Mouse (Mus musculus) lung, postnatal 0 days (tissue): Measurements from ENCODE around the gene Slc16a14. TPM values are rescaled to one million over a fixed set of nuclear protein-coding genes. Genes with fewer than 3 reads are reported as not detected.
A peak's percentile ranks its signal among the peaks of the same experiment; 100 is the strongest.

Source experiments
- ATAC-seq: fragments of 200-750 bp; cut with Nextera tagmentation; 2 replicates; pipeline ENCODE4 v1.8.0; 2017; ENCODE audit warnings: moderate library complexity
- DNase-seq: peaks from one replicate; pipeline ENCODE4 v3.0.0-alpha.2; 2016; ENCODE audit warnings: low spot score
- H3K27ac ChIP-seq: fragments of 300-500 bp; sonication (generic); 2 replicates; pipeline ENCODE4 v1.5.1; 2014; ENCODE audit warnings: antibody characterized with exemption, mild to moderate bottlenecking, low read length, mixed read lengths
- H3K27me3 ChIP-seq: fragments of 300-500 bp; sonication (generic); replicated peaks from 2 replicates; pipeline ENCODE4 v1.6.1; 2014; ENCODE audit warnings: low read length, mixed read lengths; ENCODE audit not compliant: insufficient read depth
- H3K36me3 ChIP-seq: fragments of 300-500 bp; sonication (generic); 2 replicates; pipeline ENCODE4 v1.6.1; 2014; ENCODE audit warnings: low read length, mixed read lengths; ENCODE audit not compliant: insufficient read depth
- H3K4me1 ChIP-seq: fragments of 300-500 bp; sonication (generic); 2 replicates; pipeline ENCODE4 v1.6.1; 2014; ENCODE audit warnings: antibody characterized with exemption, low read depth, low read length, mixed read lengths; ENCODE audit not compliant: insufficient read depth
- H3K4me2 ChIP-seq: fragments of 300-500 bp; sonication (generic); replicated peaks from 2 replicates; pipeline ENCODE4 v1.6.1; 2014; ENCODE audit warnings: low read depth, mild to moderate bottlenecking, low read length, moderate library complexity, mixed read lengths
- H3K4me3 ChIP-seq: fragments of 300-500 bp; sonication (generic); 2 replicates; pipeline ENCODE4 v1.5.1; 2014; ENCODE audit warnings: low read depth, low read length
- H3K9ac ChIP-seq: fragments of 300-500 bp; sonication (generic); replicated peaks from 2 replicates; pipeline ENCODE4 v1.6.1; 2014; ENCODE audit warnings: low read depth, mild to moderate bottlenecking
- H3K9me3 ChIP-seq: fragments of 300-500 bp; sonication (generic); 2 replicates; pipeline ENCODE4 v1.6.1; 2016; ENCODE audit warnings: low read length, mixed read lengths
- CTCF ChIP-seq: IDR thresholded peaks from 2 replicates; pipeline ENCODE4 v1.5.1; 2016; ENCODE audit warnings: antibody characterized with exemption, mild to moderate bottlenecking
- EP300 ChIP-seq: IDR thresholded peaks from 2 replicates; pipeline ENCODE4 v1.6.1; 2016; ENCODE audit warnings: antibody characterized with exemption, mild to moderate bottlenecking, control low read depth
- WGBS: fragments of 180-500 bp; shearing (Covaris S2); extraction: QIAGEN DNeasy Blood & Tissue Kit; methylation state at CpG from one replicate; pipeline ENCODE4 v1.1.7; 2014; 5-methylcytosine and 5-hydroxymethylcytosine counted together
- polyA plus RNA-seq: library from polyadenylated mRNA; unstranded; fragments of >200 nt; fragmentation: Nextera tagmentation; extraction: Ambion mirVana; gene quantifications from 2 replicates; pipeline ENCODE4 v1.2.1, GENCODE M21; 2015

Slc16a14 gene
- polyA plus RNA-seq, 1 experiment from 2014 or later, result 0.04 TPM

- Histone ChIP-seq H3K4me2 (no peak overlapping the region), H3K27me3 (no peaks in the 10 kb centered on the region), H3K27ac (no peak overlapping the region), H3K9me3 (no peaks in the 10 kb centered on the region), H3K4me1 (no peaks in the 10 kb centered on the region), H3K9ac (no peak overlapping the region), H3K4me3 (no peak overlapping the region), H3K36me3 (no peaks in the 10 kb centered on the region)
- no peak for TF ChIP-seq CTCF
- TF ChIP-seq EP300, result no peak
- WGBS, result 81% methylated on average over 6 of the region's 6 CpGs
- DNase-seq (no peak), ATAC-seq (no peak)
These were observed 37.6 kb downstream of the Slc16a14 start for GRCm38 (mm10) chr1:84897364-84897763.

- TF ChIP-seq CTCF (no peak), EP300 (no peak)
- no peaks in the 10 kb centered on the region for H3K9me3 ChIP-seq
- DNase-seq (no peak), ATAC-seq (no peak)
- H3K4me3 ChIP-seq, result no peak overlapping the region
- no peak overlapping the region for H3K9ac ChIP-seq
- no peak overlapping the region for H3K27ac ChIP-seq
- no peaks in the 10 kb centered on the region for H3K36me3 ChIP-seq
- H3K4me1 ChIP-seq, result no peaks in the 10 kb centered on the region
- 81% methylated on average over 8 of the region's 9 CpGs for WGBS
- H3K4me2 ChIP-seq, result no peak overlapping the region
- H3K27me3 ChIP-seq, result no peaks in the 10 kb centered on the region
These were observed 43.2 kb downstream of the Slc16a14 start for GRCm38 (mm10) chr1:84891746-84892145.

GRCm38 (mm10) chr1:84890503-84890902, 44.4 kb downstream of the Slc16a14 start:
- TF ChIP-seq CTCF, result no peak
- TF ChIP-seq EP300, result no peak
- Histone ChIP-seq H3K27me3 (no peaks in the 10 kb centered on the region), H3K27ac (no peak overlapping the region), H3K9ac (no peak overlapping the region), H3K36me3 (no peaks in the 10 kb centered on the region), H3K4me1 (no peaks in the 10 kb centered on the region), H3K4me3 (no peak overlapping the region), H3K9me3 (no peaks in the 10 kb centered on the region), H3K4me2 (no peak overlapping the region)
- DNase-seq (no peak), ATAC-seq (no peak)
- WGBS, result 71% methylated on average over 7 of the region's 7 CpGs

GRCm38 (mm10) chr1:84890005-84890393, 44.9 kb downstream of the Slc16a14 start:
- H3K27ac ChIP-seq, result no peak overlapping the region
- ATAC-seq, result no peak
- no peaks in the 10 kb centered on the region for H3K27me3 ChIP-seq
- no peaks in the 10 kb centered on the region for H3K9me3 ChIP-seq
- H3K4me3 ChIP-seq, result no peak overlapping the region
- no peak overlapping the region for H3K9ac ChIP-seq
- WGBS, result 51% methylated on average over 7 of the region's 7 CpGs
- H3K4me1 ChIP-seq, result no peaks in the 10 kb centered on the region
- TF ChIP-seq EP300 (no peak), CTCF (no peak)
- DNase-seq, result no peak
- H3K36me3 ChIP-seq, result no peaks in the 10 kb centered on the region
- H3K4me2 ChIP-seq, result no peak overlapping the region

- ATAC-seq, result no peak
These were observed 45.5 kb downstream of the Slc16a14 start for GRCm38 (mm10) chr1:84889330-84890004.

GRCm38 (mm10) chr1:84885921-84886320, 49.0 kb downstream of the Slc16a14 start:
- ATAC-seq (no peak), DNase-seq (no peak)
- H3K27me3 ChIP-seq, result no peaks in the 10 kb centered on the region
- H3K4me1 ChIP-seq, result no peaks in the 10 kb centered on the region
- no peaks in the 10 kb centered on the region for H3K9me3 ChIP-seq
- H3K4me2 ChIP-seq, result no peak overlapping the region
- H3K36me3 ChIP-seq, result no peaks in the 10 kb centered on the region
- WGBS, result 85% methylated on average over 6 of the region's 6 CpGs
- no peak overlapping the region for H3K9ac ChIP-seq
- H3K4me3 ChIP-seq, result no peak overlapping the region
- no peak overlapping the region for H3K27ac ChIP-seq
- TF ChIP-seq EP300 (no peak), CTCF (peak; percentile 11; the same call in 1 of the 2 replicates)

More at GRCm38 (mm10) chr1:84889330-84890004, 45.5 kb downstream of the Slc16a14 start:
- Histone ChIP-seq H3K9ac (no peak overlapping the region), H3K27ac (no peak overlapping the region), H3K4me1 (no peaks in the 10 kb centered on the region), H3K4me3 (no peak overlapping the region), H3K9me3 (no peaks in the 10 kb centered on the region), H3K36me3 (no peaks in the 10 kb centered on the region), H3K4me2 (no peak overlapping the region), H3K27me3 (no peaks in the 10 kb centered on the region)
- no peak for TF ChIP-seq CTCF
- no peak for TF ChIP-seq EP300
- WGBS, result 54% methylated on average over 8 of the region's 8 CpGs
- DNase-seq, result no peak

- no peaks in the 10 kb centered on the region for H3K36me3 ChIP-seq
- peak; percentile 43 for TF ChIP-seq CTCF
- TF ChIP-seq EP300, result no peak
- no peak overlapping the region for H3K4me2 ChIP-seq
- WGBS, result 76% methylated on average over 3 of the region's 3 CpGs
- H3K9ac ChIP-seq, result no peak overlapping the region
- DNase-seq, result no peak
- no peaks in the 10 kb centered on the region for H3K9me3 ChIP-seq
- H3K4me3 ChIP-seq, result no peak overlapping the region
- H3K27ac ChIP-seq, result no peak overlapping the region
- ATAC-seq, result no peak
- no peaks in the 10 kb centered on the region for H3K27me3 ChIP-seq
- no peaks in the 10 kb centered on the region for H3K4me1 ChIP-seq
These were observed 49.8 kb downstream of the Slc16a14 start for GRCm38 (mm10) chr1:84885174-84885573.
